Mouse (Mus musculus) thymus, adult 2 months (tissue): ENCODE results near the gene Zbtb49. TPM values are rescaled to one million over a fixed set of nuclear protein-coding genes. Genes with fewer than 3 reads are reported as not detected.

Experiments used
- DNase-seq: peaks from one replicate; pipeline ENCODE4 v3.0.0; 2021
- H3K27ac ChIP-seq: fragments of 200-500 bp; 2 replicates; pipeline ENCODE4 v1.5.1; 2012; ENCODE audit warnings: low read length, control low read depth; ENCODE audit not compliant: control insufficient read depth, insufficient read depth
- H3K27me3 ChIP-seq: fragments of 200-500 bp; 2 replicates; pipeline ENCODE4 v1.6.1; 2012; ENCODE audit warnings: mild to moderate bottlenecking, low read length, moderate library complexity, mixed read lengths; ENCODE audit not compliant: control insufficient read depth, insufficient read depth
- H3K36me3 ChIP-seq: fragments of 200-500 bp; 2 replicates; pipeline ENCODE4 v1.6.1; 2012; ENCODE audit warnings: mild to moderate bottlenecking, low read length, moderate library complexity; ENCODE audit not compliant: control insufficient read depth, insufficient read depth
- H3K4me1 ChIP-seq: fragments of 200-500 bp; replicated peaks from 2 replicates; pipeline ENCODE4 v1.6.1; 2012; ENCODE audit warnings: low read length; ENCODE audit not compliant: control insufficient read depth, insufficient read depth
- H3K4me3 ChIP-seq: fragments of 200-500 bp; 2 replicates; pipeline ENCODE4 v1.5.1; 2012; ENCODE audit warnings: mild to moderate bottlenecking, low read length, control low read depth, moderate library complexity; ENCODE audit not compliant: control insufficient read depth, insufficient read depth
- CTCF ChIP-seq: fragments of 200-500 bp; IDR thresholded peaks from 2 replicates; pipeline ENCODE4 v1.5.1; 2012; ENCODE audit warnings: mild to moderate bottlenecking, control low read depth, low read length, moderate library complexity, borderline replicate concordance; ENCODE audit not compliant: control insufficient read depth, poor library complexity, insufficient read depth; ENCODE audit errors: extremely low read depth
- POLR2A ChIP-seq: fragments of 200-500 bp; IDR thresholded peaks from 2 replicates; pipeline ENCODE4 v1.6.1; 2012; ENCODE audit warnings: mild to moderate bottlenecking, low read length, control low read depth, moderate library complexity; ENCODE audit not compliant: control insufficient read depth, poor library complexity, insufficient read depth; ENCODE audit errors: extremely low read depth
- WGBS: fragments of 180-500 bp; shearing (Covaris S2); methylation state at CpG from one replicate; pipeline ENCODE4 v1.1.7; 2018; 5-methylcytosine and 5-hydroxymethylcytosine counted together
- polyA plus RNA-seq: library from polyadenylated mRNA; depleted of rRNA; stranded (reverse); fragments of >200 nt; gene quantifications from 2 replicates; pipeline ENCODE4 v1.2.3, GENCODE M21; 2012; rRNA removed

The Zbtb49 gene
- polyA plus RNA-seq, result 35.2 and 38.9 TPM in 2 replicates

DNA sequence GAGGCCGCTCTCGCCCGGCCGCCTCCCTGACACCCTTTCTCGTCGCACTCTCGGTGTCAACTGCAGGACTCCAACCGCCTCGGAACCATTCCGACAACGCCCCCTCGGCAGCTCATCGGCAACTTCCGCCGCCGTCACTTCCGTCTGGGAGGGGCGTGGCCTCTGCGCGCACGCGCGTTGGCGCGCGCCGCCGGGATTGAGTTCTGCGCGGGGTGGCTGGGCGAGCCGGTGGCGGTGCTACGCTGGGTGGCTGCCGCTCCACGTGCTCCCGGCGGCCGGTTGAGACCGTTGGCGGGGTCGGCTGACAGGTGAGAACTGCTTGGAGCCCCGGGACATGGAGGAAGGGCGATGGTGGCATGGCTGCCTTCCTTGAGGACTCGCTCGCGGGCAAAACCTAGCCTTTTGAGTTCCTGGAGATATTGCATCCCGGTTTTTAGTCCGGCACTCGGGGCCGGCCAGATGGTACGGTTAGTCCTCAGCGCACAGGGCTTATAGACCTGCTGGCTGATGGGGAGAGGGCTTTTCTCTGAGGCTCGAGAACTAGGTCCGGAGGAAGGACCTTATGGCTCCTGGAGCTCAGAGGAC is at the start of gene Zbtb49, which contains the start of gene Lyar:
Gene Zbtb49 (minus strand): TSS at position 130 of the 585 bp plus-strand sequence.
Gene Lyar (plus strand): TSS at position 143 of the 585 bp plus-strand sequence.
- peak within 1 kb of the TSS; percentile 7; the same call in 1 of the 2 replicates for H3K27ac ChIP-seq
- no peaks in the 10 kb centered on the region for H3K27me3 ChIP-seq
- WGBS, result under 1% methylated on average over 55 of the region's 55 CpGs
- peak; percentile 97 for DNase-seq
- H3K36me3 ChIP-seq, result no peaks in the 10 kb centered on the region
- H3K4me1 ChIP-seq, result peaks cover 13% of the 10 kb centered on the region
- no peak for TF ChIP-seq CTCF
- peak; percentile 67 for TF ChIP-seq POLR2A
- H3K4me3 ChIP-seq, result peak within 1 kb of the TSS; percentile 93

DNA sequence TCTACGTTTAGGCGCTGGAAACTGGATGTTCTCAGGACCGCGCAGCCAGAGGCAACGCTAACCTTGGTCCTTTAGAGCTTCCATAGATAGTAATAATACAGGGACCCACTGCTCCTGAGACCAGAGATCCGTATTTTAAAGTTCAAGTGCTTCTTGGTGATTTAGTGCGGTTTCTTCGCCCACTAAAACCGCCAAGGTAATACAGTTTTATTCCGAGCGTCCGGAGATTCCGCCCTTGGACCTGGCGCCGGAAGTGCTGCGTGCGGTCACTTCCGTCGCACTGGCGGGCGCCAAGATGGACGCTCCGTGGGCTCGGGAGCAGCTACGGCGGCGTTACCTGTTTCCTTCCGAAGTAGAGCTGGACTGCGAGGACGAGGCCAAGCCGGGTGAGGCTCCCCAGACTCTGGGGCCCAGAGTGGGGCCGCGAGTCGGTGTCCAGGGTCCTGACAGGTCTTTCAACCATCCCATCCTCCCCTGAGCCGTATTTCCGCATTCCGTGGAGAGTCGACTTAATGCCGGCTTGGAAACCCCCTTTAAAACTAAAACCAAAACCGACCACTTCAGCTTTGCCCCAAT is 39.9 kb upstream of the Zbtb49 start, which contains the start of gene Tmem128:
Gene Tmem128 (plus strand): TSS at position 79 of the 576 bp plus-strand sequence.
- Histone ChIP-seq H3K27me3 (no peaks in the 10 kb centered on the region), H3K27ac (peak within 1 kb of the TSS; percentile 49), H3K4me1 (peaks cover 6% of the 10 kb centered on the region; the same call in 1 of the 2 replicates), H3K4me3 (peak within 1 kb of the TSS; percentile 94), H3K36me3 (peaks cover 24% of the 10 kb centered on the region)
- TF ChIP-seq CTCF (no peak), POLR2A (peak; percentile 74)
- peak; percentile 48 for DNase-seq
- under 1% methylated on average over 40 of the region's 40 CpGs for WGBS

DNA sequence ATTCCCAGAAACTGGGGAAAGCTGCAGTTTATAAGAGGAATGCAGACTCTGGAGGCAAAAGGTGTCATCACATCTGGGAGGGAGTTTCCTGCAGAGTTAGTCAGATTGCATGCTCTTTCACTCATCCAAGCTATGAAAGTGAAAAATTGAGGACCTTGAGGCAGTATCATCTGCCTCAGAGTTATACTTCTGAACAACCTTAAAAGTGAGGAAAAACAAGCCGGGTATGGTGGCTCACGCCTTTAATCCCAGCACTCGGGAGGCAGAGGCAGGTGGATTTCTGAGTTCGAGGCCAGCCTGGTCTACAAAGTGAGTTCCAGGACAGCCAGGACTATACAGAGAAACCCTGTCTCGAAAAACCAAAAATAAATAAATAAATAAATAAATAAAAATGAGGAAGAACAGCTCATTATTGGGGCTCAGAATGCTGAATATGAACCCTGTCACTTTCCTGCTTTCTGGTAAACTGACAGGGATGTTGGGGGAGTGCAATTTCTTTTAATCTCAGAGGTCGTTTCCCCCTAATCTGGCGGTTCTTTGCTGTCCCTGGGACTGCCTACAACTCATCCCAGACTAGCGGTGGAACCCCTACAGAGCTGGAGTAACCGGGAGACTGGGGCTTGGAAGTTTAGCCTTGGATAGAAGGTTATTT is 39.3 kb upstream of the Zbtb49 start:
- DNase-seq, result peak; percentile 14
- Histone ChIP-seq H3K27me3 (no peaks in the 10 kb centered on the region), H3K4me1 (peaks cover 6% of the 10 kb centered on the region; the same call in 1 of the 2 replicates), H3K4me3 (peak overlapping the region; percentile 94), H3K36me3 (peaks cover 18% of the 10 kb centered on the region), H3K27ac (peak overlapping the region; percentile 49; the same call in 1 of the 2 replicates)
- WGBS, result 39% methylated on average over 9 of the region's 9 CpGs
- TF ChIP-seq POLR2A (no peak), CTCF (no peak)

DNA sequence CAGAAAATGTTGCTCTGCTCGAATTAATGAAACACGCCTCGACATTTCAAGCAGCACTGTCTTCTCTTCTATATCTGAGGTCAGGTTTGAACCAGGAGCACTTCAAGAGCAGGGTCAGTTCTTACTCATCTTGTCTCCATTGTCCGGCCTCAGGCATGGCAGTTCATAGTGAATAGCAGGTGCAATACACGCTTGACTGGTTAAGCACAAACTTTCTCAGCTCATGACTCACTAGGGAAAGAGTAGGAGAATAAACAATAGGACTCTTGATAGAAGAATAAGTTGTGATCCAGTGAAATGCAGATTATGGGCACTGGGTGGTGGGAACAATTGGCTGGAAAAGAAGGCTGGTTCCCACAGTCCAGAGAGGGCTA is 38.5 kb upstream of the Zbtb49 start:
- no peak for TF ChIP-seq CTCF
- no peak for TF ChIP-seq POLR2A
- peaks cover 6% of the 10 kb centered on the region; the same call in 1 of the 2 replicates for H3K4me1 ChIP-seq
- WGBS, result 93% methylated on average over 5 of the region's 5 CpGs
- H3K27me3 ChIP-seq, result no peaks in the 10 kb centered on the region
- no peak for DNase-seq
- H3K36me3 ChIP-seq, result peaks cover 10% of the 10 kb centered on the region
- H3K4me3 ChIP-seq, result no peak overlapping the region
- H3K27ac ChIP-seq, result no peak overlapping the region

DNA sequence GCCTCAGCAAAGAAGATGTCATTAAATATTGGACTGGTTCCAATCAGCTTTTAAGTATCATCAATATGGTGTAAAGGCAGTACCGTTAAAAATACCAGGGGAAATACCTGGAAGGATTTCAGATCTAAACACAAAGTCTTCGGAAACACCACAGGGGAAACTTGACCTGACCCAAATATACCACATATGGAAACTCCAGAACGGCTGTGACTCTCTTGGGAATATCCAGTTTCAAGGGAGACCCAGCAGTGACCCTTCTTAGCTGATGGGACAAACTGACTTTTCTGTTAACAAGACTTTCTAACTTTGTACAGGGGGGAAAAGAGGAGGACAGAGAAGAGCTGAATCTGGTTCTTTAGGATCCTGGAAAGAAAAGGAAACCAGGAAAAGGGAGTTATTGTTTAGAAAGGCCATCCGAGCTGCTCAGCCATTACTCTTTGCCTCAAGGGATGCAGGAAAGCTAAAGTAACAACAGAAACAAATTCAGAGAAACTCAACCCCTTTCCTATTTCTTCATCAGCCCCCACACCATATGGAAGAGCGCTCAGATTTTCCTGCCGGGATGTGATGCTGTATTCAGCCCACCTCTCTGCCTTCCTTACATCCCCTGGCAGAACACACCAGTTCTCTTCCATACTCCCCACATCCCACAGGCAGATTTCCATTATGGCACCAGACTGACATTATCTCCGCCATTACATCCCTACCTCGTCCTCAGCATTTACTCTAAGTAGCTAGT is 37.9 kb upstream of the Zbtb49 start:
- Histone ChIP-seq H3K4me3 (no peak overlapping the region), H3K36me3 (peaks cover 4% of the 10 kb centered on the region), H3K4me1 (peaks cover 6% of the 10 kb centered on the region; the same call in 1 of the 2 replicates), H3K27ac (no peak overlapping the region), H3K27me3 (no peaks in the 10 kb centered on the region)
- DNase-seq, result no peak
- WGBS, result 92% methylated on average over 8 of the region's 8 CpGs
- no peak for TF ChIP-seq CTCF
- TF ChIP-seq POLR2A, result no peak

DNA sequence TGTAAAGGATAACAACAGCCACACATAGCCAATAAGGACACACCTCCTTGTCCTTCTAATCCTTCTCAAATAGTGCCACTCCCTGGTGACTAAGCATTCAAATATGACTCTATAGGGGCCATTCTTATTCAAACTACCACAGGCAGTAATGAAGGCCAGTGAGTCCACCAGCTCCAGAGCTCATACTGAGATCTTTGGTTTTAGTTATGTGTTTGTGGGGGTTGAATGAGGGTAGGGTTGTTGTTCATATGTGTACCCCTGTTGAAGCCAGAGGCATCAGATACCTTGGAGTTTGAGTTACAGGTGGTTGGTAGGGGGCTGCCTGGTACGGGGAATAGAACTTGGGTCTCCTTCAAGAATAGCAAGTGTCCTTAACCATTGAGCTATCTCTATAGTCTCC is 36.3 kb upstream of the Zbtb49 start:
- no peak for DNase-seq
- no peak for TF ChIP-seq CTCF
- no peak for TF ChIP-seq POLR2A
- Histone ChIP-seq H3K36me3 (no peaks in the 10 kb centered on the region), H3K27me3 (no peaks in the 10 kb centered on the region), H3K27ac (no peak overlapping the region), H3K4me3 (no peak overlapping the region), H3K4me1 (peaks cover 6% of the 10 kb centered on the region; the same call in 1 of the 2 replicates)
- 93% methylated on average over 1 of the region's 1 CpGs for WGBS
